Mouse (Mus musculus) heart, adult 11 months (tissue): ENCODE data around the gene Tubd1.

Source experiments
- DNase-seq: peaks from one replicate; pipeline ENCODE4 v3.0.0; 2022

The Tubd1 gene

DNA sequence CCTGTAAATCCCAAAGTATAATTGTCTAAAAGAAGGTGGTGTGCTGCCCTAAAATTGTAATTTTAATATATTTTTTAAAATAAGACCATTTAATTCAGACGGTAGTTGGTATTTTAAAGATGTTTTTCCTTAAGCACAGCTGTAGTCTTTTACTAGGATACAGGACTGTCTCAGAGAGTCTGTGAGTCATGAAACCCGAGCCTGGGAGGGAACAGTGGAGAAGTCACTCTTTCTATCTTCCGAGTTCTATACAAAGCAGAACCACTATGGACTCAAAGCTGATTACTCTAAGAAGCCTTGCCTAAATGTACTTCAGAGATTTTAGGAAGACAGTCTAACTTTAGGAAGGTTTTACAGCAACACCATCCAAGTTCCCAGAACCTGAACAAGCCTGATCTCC is 57.3 kb downstream of the Tubd1 start:
- DNase-seq = peak; percentile 61

DNA sequence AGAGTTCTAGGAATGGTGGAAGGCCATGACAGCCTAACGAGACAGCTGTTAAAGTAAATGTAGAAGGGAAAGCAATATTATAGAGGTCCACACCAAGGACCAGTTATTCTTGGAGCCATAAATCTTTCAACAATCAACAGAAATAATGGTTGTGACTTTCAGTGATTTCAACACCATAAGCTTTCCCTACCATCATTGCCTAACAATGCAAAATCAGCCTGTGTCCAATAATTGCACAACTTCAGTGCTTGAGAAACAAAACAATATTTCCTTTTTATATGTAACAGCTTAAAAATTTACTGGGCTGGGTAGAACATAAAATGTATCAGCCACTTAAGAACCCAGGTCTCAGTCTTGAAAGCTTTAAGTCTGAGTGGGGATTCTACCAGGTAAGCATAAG is 58.9 kb downstream of the Tubd1 start:
- no peak for DNase-seq

GRCm38 (mm10) chr11:86604289-86604688 is 59.5 kb downstream of the Tubd1 start:
- DNase-seq = peak; percentile 6

DNA sequence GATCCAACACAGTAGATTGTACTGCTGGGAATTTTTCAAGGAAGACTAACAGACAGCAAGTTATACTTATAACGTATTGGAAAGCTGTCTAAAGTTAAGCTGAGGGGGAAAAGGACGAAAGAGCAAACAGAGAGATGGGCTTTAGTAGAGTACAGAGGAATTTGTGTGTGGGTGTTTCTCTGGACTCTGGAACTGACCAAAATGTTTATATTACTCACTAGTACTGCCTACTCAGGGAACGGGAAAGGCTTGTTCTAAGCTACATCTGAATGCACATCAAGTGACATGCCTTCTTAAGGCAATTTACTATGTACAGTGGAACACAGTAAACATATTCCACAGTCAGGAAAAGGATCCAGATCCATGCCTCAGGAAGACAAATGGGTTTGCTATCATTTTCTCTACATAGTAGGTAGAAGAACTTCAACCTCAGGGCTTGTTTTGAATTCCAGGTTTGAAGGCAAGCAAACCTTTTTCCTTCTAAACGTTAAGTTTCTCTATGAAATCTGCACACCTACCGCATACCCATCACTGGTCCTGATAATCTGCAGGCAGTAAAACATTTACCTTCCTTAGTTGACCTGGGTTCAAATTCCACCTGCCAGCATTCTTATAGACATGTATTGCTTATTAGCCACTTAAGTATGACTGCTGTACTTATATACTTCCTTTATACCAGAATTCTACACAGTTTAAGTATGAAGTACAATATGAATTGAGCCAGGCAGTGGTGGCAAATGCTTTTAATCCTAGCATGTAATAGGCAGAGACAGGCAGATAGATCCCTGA is 60.1 kb downstream of the Tubd1 start:
- DNase-seq = peak; percentile 8

GRCm38 (mm10) chr11:86606621-86607339 is 62.0 kb downstream of the Tubd1 start:
- DNase-seq = peak; percentile 50

- DNase-seq = no peak
Observed at GRCm38 (mm10) chr11:86607808-86608350, 63.1 kb downstream of the Tubd1 start.

GRCm38 (mm10) chr11:86610239-86610638 is 65.4 kb downstream of the Tubd1 start:
- DNase-seq = peak; percentile 83

GRCm38 (mm10) chr11:86611991-86612390 is 67.2 kb downstream of the Tubd1 start:
- DNase-seq = no peak

DNA sequence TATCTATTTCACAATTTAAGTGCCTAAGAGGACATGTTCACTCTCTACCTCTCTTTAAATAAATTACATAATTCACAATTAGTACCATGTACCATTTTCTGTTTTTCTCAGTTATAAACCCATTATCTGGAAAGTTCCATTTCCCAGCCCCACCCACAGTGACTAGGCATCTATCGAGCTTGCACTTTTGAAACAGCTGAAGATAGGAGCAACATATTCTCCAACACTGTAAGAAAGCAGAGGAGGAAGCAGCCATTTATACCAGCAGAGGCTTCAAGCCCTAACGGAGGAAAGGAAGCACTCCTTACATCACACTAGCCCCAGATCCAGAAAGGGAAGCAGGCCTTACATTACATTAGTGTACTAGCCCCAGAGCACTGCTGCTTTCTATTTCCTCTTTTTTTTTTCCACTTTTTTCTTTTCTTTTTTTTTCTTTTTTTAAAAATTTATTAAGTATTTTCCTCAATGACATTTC is 69.3 kb downstream of the Tubd1 start:
- DNase-seq = peak; percentile 94

GRCm38 (mm10) chr11:86614607-86615006 is 69.8 kb downstream of the Tubd1 start:
- no peak for DNase-seq
